In genomic region chr4:108109728-108110127, GRCm38 (mm10) we compare ENCODE assay signal across 31 mouse cellular contexts. TPM values are rescaled to one million over a fixed set of nuclear protein-coding genes. Genes with fewer than 3 reads are reported as not detected.
"Had no signal": no experiment of that assay in that cellular context is flagged by ENCODE, and none has a peak within 500 bp of the region (broad histone marks: within the 10 kb centered on the region; RNA-seq: fewer than 3 reads in every experiment).

No protein-coding gene starts in this region.

- H3K9ac ChIP-seq: heart, embryonic 13.5 days; heart, embryonic 15.5 days; hindbrain, embryonic 12.5 days; hindbrain, embryonic 13.5 days; hindbrain, embryonic 14.5 days; hindbrain, embryonic 15.5 days; intestine, embryonic 15.5 days; kidney, embryonic 15.5 days had no signal

- DNase-seq: heart, postnatal 10 days; heart, postnatal 14 days; heart, postnatal 36 days; heart, postnatal 4 days; kidney, adult 11 months; kidney, postnatal 10 days; kidney, postnatal 14 days; kidney, postnatal 25 days; kidney, postnatal 36 days; kidney, postnatal 4 days; layer of hippocampus, adult 9-11 months; layer of hippocampus, postnatal 36 days had no signal

- H3K27me3 ChIP-seq: heart, embryonic 13.5 days; heart, embryonic 15.5 days; hindbrain, embryonic 12.5 days; hindbrain, embryonic 13.5 days; hindbrain, embryonic 15.5 days; intestine, embryonic 15.5 days; kidney, embryonic 15.5 days had no signal

- ATAC-seq: hindbrain, embryonic 16.5 days; hindbrain, postnatal 0 days; inflammation-experienced regulatory T-cells, adult 6 months; intestine, embryonic 15.5 days; intestine, embryonic 16.5 days; intestine, postnatal 0 days had no signal

- H3K27ac ChIP-seq: heart, embryonic 10.5 days; heart, embryonic 13.5 days; heart, embryonic 15.5 days; hindbrain, embryonic 10.5 days; hindbrain, embryonic 12.5 days; hindbrain, embryonic 13.5 days; hindbrain, embryonic 14.5 days; hindbrain, embryonic 15.5 days; hindbrain, postnatal 0 days; intestine, embryonic 15.5 days; kidney, embryonic 15.5 days; kidney, postnatal 0 days; layer of hippocampus, adult 2 months; left cerebral cortex, adult 2 months had no signal

- H3K9me3 ChIP-seq: heart, embryonic 10.5 days; heart, embryonic 13.5 days; heart, embryonic 15.5 days; hindbrain, embryonic 10.5 days; hindbrain, embryonic 12.5 days; hindbrain, embryonic 13.5 days; hindbrain, embryonic 15.5 days; intestine, embryonic 15.5 days; kidney, embryonic 15.5 days had no signal

- H3K4me3 ChIP-seq: heart, embryonic 10.5 days; heart, embryonic 13.5 days; heart, embryonic 15.5 days; hindbrain, embryonic 10.5 days; hindbrain, embryonic 12.5 days; hindbrain, embryonic 13.5 days; hindbrain, embryonic 15.5 days; intestine, embryonic 15.5 days; kidney, embryonic 15.5 days; layer of hippocampus, adult 2 months; left cerebral cortex, adult 2 months had no signal

- H3K36me3 ChIP-seq: heart, embryonic 15.5 days; intestine, embryonic 15.5 days had no signal

- H3K4me2 ChIP-seq: heart, embryonic 11.5 days; heart, embryonic 13.5 days; heart, embryonic 15.5 days; hindbrain, embryonic 12.5 days; hindbrain, embryonic 13.5 days; hindbrain, embryonic 14.5 days; hindbrain, embryonic 15.5 days; intestine, embryonic 15.5 days; kidney, embryonic 15.5 days had no signal

- H3K4me1 ChIP-seq: heart, embryonic 10.5 days; heart, embryonic 13.5 days; heart, embryonic 15.5 days; hindbrain, embryonic 10.5 days; hindbrain, embryonic 12.5 days; hindbrain, embryonic 13.5 days; hindbrain, embryonic 15.5 days; intestine, embryonic 15.5 days; kidney, embryonic 15.5 days had no signal

RNA-seq across cellular contexts. Expression of gene Podn, which starts 13.5 kb away (rescaled TPM):
- polyA plus RNA-seq: inflammation-experienced regulatory T-cells, adult 6 months had no signal
